Mouse (Mus musculus) bone marrow macrophage, adult 2 months (primary cell): ENCODE measurements around the gene Btg3. TPM values are rescaled to one million over a fixed set of nuclear protein-coding genes. Genes with fewer than 3 reads are reported as not detected.

Experiments used
- H3K27ac ChIP-seq: 2 replicates; pipeline ENCODE4 v1.5.1; 2012; ENCODE audit warnings: low read depth, low read length; ENCODE audit not compliant: insufficient read depth
- H3K4me1 ChIP-seq: 2 replicates; pipeline ENCODE4 v1.6.1; 2012; ENCODE audit warnings: low read length; ENCODE audit not compliant: control insufficient read depth, insufficient read depth
- H3K4me3 ChIP-seq: 2 replicates; pipeline ENCODE4 v1.5.1; 2012; ENCODE audit warnings: mild to moderate bottlenecking, low read length, moderate library complexity; ENCODE audit not compliant: insufficient read depth
- CTCF ChIP-seq: IDR thresholded peaks from 2 replicates; pipeline ENCODE4 v1.5.1; 2012; ENCODE audit warnings: low read depth, mild to moderate bottlenecking, low read length, moderate library complexity
- POLR2A ChIP-seq: IDR thresholded peaks from 2 replicates; pipeline ENCODE4 v1.6.1; 2012; ENCODE audit warnings: mild to moderate bottlenecking, low read depth, low read length, borderline replicate concordance
- polyA plus RNA-seq: library from polyadenylated mRNA; stranded (reverse); fragments of >200 nt; gene quantifications from 2 replicates; pipeline ENCODE4 v1.2.4, GENCODE M21; 2012; ENCODE audit not compliant: missing spikeins, insufficient read depth, insufficient read length

The Btg3 gene
- polyA plus RNA-seq, 1 experiment, result 4.5 TPM

GRCm38 (mm10) chr16:78302678-78303050 lies 74.3 kb downstream of the Btg3 start:
- no peak overlapping the region for H3K27ac ChIP-seq
- TF ChIP-seq CTCF (no peak), POLR2A (no peak)
- no peak overlapping the region for H3K4me3 ChIP-seq
- no peaks in the 10 kb centered on the region for H3K4me1 ChIP-seq

- H3K27ac ChIP-seq, result no peak overlapping the region
- no peaks in the 10 kb centered on the region for H3K4me1 ChIP-seq
- peak overlapping the region; percentile 56 for H3K4me3 ChIP-seq
- TF ChIP-seq POLR2A, result no peak
- TF ChIP-seq CTCF, result no peak
Observed at GRCm38 (mm10) chr16:78301831-78302677, 74.9 kb downstream of the Btg3 start.

- no peaks in the 10 kb centered on the region for H3K4me1 ChIP-seq
- H3K4me3 ChIP-seq, result peak within 1 kb of the TSS; percentile 56
- TF ChIP-seq CTCF (no peak), POLR2A (no peak)
- H3K27ac ChIP-seq, result no peak within 1 kb of the TSS
Observed at GRCm38 (mm10) chr16:78301183-78301830, 75.7 kb downstream of the Btg3 start, which contains the start of gene Cxadr. Gene Cxadr (plus strand): TSS chr16:78301489.

- Histone ChIP-seq H3K27ac (no peak overlapping the region), H3K4me1 (no peaks in the 10 kb centered on the region), H3K4me3 (no peak overlapping the region)
- no peak for TF ChIP-seq POLR2A
- no peak for TF ChIP-seq CTCF
Observed at GRCm38 (mm10) chr16:78296114-78296513, 80.9 kb downstream of the Btg3 start.

GRCm38 (mm10) chr16:78295601-78296000 lies 81.4 kb downstream of the Btg3 start:
- no peak overlapping the region for H3K27ac ChIP-seq
- H3K4me3 ChIP-seq, result no peak overlapping the region
- TF ChIP-seq CTCF (no peak), POLR2A (no peak)
- H3K4me1 ChIP-seq, result no peaks in the 10 kb centered on the region

- Histone ChIP-seq H3K4me1 (no peaks in the 10 kb centered on the region), H3K4me3 (no peak overlapping the region), H3K27ac (no peak overlapping the region)
- TF ChIP-seq CTCF, result no peak
- TF ChIP-seq POLR2A, result no peak
Observed at GRCm38 (mm10) chr16:78294606-78295275, 82.3 kb downstream of the Btg3 start.

- Histone ChIP-seq H3K27ac (no peak overlapping the region), H3K4me1 (no peaks in the 10 kb centered on the region), H3K4me3 (no peak overlapping the region)
- no peak for TF ChIP-seq CTCF
- no peak for TF ChIP-seq POLR2A
Observed at GRCm38 (mm10) chr16:78294051-78294450, 82.9 kb downstream of the Btg3 start.

- TF ChIP-seq CTCF (no peak), POLR2A (no peak)
- no peak overlapping the region for H3K27ac ChIP-seq
- H3K4me1 ChIP-seq, result no peaks in the 10 kb centered on the region
- H3K4me3 ChIP-seq, result no peak overlapping the region
Observed at GRCm38 (mm10) chr16:78283231-78283630, 93.8 kb downstream of the Btg3 start.

Other genes starting within 250 kb of the Btg3 start
- gene Cxadr, start 75.7 kb downstream of the Btg3 start, polyA plus RNA-seq, result not detected in 2 replicates
- 0.77 and 1.7 TPM in 2 replicates for gene D16Ertd472e, start 199.5 kb upstream of the Btg3 start, polyA plus RNA-seq